In genomic region chr10:3512620-3513305, GRCm38 (mm10) we compare ENCODE assay signal across 11 mouse cellular contexts. TPM values are rescaled to one million over a fixed set of nuclear protein-coding genes. Genes with fewer than 3 reads are reported as not detected.
DNase-seq lines count a peak whose midpoint lies in the region; ATAC-seq and TF ChIP-seq lines count a peak whose summit lies in the region.
"Had no signal": no experiment of that assay in that cellular context is flagged by ENCODE, and none has a peak within 500 bp of the region (broad histone marks: within the 10 kb centered on the region; RNA-seq: fewer than 3 reads in every experiment).

No protein-coding gene starts in this region.

- 74% methylated on average over 8 of the region's 8 CpGs for whole genome bisulfite sequencing in kidney, postnatal 0 days
- 73% methylated on average over 8 of the region's 8 CpGs for WGBS in heart, embryonic 10.5 days

- no peak overlapping the region for H3K4me3 ChIP-seq in kidney, postnatal 0 days (replicated peaks; ENCODE audit: low read depth, low read length)
- no peak overlapping the region for H3K4me3 ChIP-seq in heart, embryonic 10.5 days
- H3K4me3 ChIP-seq: erythroblast, embryonic 14.5 days; hindbrain, embryonic 13.5 days had no signal

- no peaks in the 10 kb centered on the region for H3K4me1 ChIP-seq in kidney, postnatal 0 days (replicated peaks; ENCODE audit: insufficient read depth, low read length)
- peaks cover 30% of the 10 kb centered on the region for H3K4me1 ChIP-seq in heart, embryonic 10.5 days

- H3K4me2 ChIP-seq in kidney, postnatal 0 days (ENCODE audit: low read length): no peak overlapping the region
- H3K4me2 ChIP-seq: hindbrain, embryonic 13.5 days had no signal

- no peak overlapping the region for H3K9ac ChIP-seq in kidney, postnatal 0 days (ENCODE audit: low read depth, low read length)
- H3K9ac ChIP-seq: hindbrain, embryonic 13.5 days had no signal

- no peak overlapping the region for H3K27ac ChIP-seq in kidney, postnatal 0 days
- no peak overlapping the region for H3K27ac ChIP-seq in heart, embryonic 10.5 days
- H3K27ac ChIP-seq: hindbrain, embryonic 13.5 days had no signal

- H3K36me3 ChIP-seq in kidney, postnatal 0 days (ENCODE audit: insufficient read depth, low read length): no peaks in the 10 kb centered on the region
- no peaks in the 10 kb centered on the region for H3K36me3 ChIP-seq in heart, embryonic 10.5 days
- H3K36me3 ChIP-seq: hindbrain, embryonic 13.5 days had no signal

- H3K27me3 ChIP-seq in kidney, postnatal 0 days (ENCODE audit: insufficient read depth, low read length): no peaks in the 10 kb centered on the region
- no peaks in the 10 kb centered on the region for H3K27me3 ChIP-seq in heart, embryonic 10.5 days (ENCODE audit: insufficient read depth, poor library complexity, severe bottlenecking)
- H3K27me3 ChIP-seq: hindbrain, embryonic 13.5 days had no signal

- ATAC-seq in kidney, postnatal 0 days (replicated peaks; ENCODE audit: low FRiP score, low read depth): no peak

- TF ChIP-seq CTCF in kidney, postnatal 0 days (IDR thresholded peaks at IDR 0.05; ENCODE audit: low read depth): peak; percentile 39; the same call in 1 of the 2 replicates

- peak; percentile 47 for DNase-seq in adrenal gland, postnatal 14 days
- DNase-seq in adrenal gland, postnatal 25 days: no peak
- no peak for DNase-seq in kidney, postnatal 0 days (ENCODE audit: low spot score)
- DNase-seq in kidney, postnatal 10 days: no peak
- DNase-seq in right cerebral cortex, postnatal 4 days: peak; percentile 51
- no peak for DNase-seq in right cerebral cortex, postnatal 25 days
- peak; percentile 34 to 42 for DNase-seq in thymus, postnatal 10 days (ENCODE audit: low spot score in 2 of 2)
- no peak for DNase-seq in heart, embryonic 10.5 days (ENCODE audit: low spot score)
- DNase-seq: cerebellum, adult 9-10 months had no signal

- no peaks in the 10 kb centered on the region for H3K9me3 ChIP-seq in kidney, postnatal 0 days (replicated peaks; ENCODE audit: low read length)
- no peaks in the 10 kb centered on the region for H3K9me3 ChIP-seq in heart, embryonic 10.5 days
- H3K9me3 ChIP-seq: hindbrain, embryonic 13.5 days had no signal

RNA-seq across cellular contexts. Expression of gene Iyd, which starts 27.3 kb away (rescaled TPM):
- total RNA-seq in adrenal gland, postnatal 14 days (2021): 1.1 and 17.9 TPM in 2 replicates
- total RNA-seq in adrenal gland, postnatal 25 days (2021): 0.39 and 0.57 TPM in 2 replicates
- polyA plus RNA-seq in kidney, postnatal 0 days (2015; fragmentation: Nextera tagmentation; extraction: Ambion mirVana): 12.8 and 16.0 TPM in 2 replicates
- 0.47 and 0.57 TPM in 2 replicates for polyA plus RNA-seq in heart, embryonic 10.5 days (2016; fragmentation: Nextera tagmentation; extraction: Ambion mirVana)
- polyA plus RNA-seq: erythroblast, embryonic 14.5 days had no signal

Comparison
In these comparisons a context has a peak if more than half of its experiments do, and no peak if none do; other contexts are left out.
1. DNase-seq: peak in adrenal gland, postnatal 14 days (single experiment), right cerebral cortex, postnatal 4 days (single experiment) and thymus, postnatal 10 days (2 of 2); none in adrenal gland, postnatal 25 days (single experiment), kidney, postnatal 0 days (single experiment), kidney, postnatal 10 days (single experiment), right cerebral cortex, postnatal 25 days (single experiment) and heart, embryonic 10.5 days (single experiment).